In genomic region chr16:23350802-23351201, GRCm38 (mm10) we compare ENCODE assay signal across 12 mouse cellular contexts.
DNase-seq lines count a peak whose midpoint lies in the region; ATAC-seq and TF ChIP-seq lines count a peak whose summit lies in the region.
"Had no signal": no experiment of that assay in that cellular context is flagged by ENCODE, and none has a peak within 500 bp of the region (broad histone marks: within the 10 kb centered on the region; RNA-seq: fewer than 3 reads in every experiment).

No protein-coding gene starts in this region.

- H3K4me1 ChIP-seq in hindbrain, embryonic 13.5 days (replicated peaks): peaks cover 8% of the 10 kb centered on the region; the same call in 1 of the 2 replicates
- no peaks in the 10 kb centered on the region for H3K4me1 ChIP-seq in hindbrain, embryonic 16.5 days (ENCODE audit: control insufficient read depth, insufficient read depth, low read depth, low read length)
- H3K4me1 ChIP-seq in hindbrain, postnatal 0 days (ENCODE audit: insufficient read depth, low read length): no peaks in the 10 kb centered on the region

- peaks cover 16% of the 10 kb centered on the region for H3K36me3 ChIP-seq in hindbrain, embryonic 13.5 days
- H3K36me3 ChIP-seq in hindbrain, embryonic 16.5 days (ENCODE audit: control insufficient read depth, insufficient read depth, low read length): 0 out of 2 replicates have a peak, but pooled peaks cover 2% of the 10 kb centered on the region
- H3K36me3 ChIP-seq in hindbrain, postnatal 0 days (ENCODE audit: insufficient read depth, low read length): no peaks in the 10 kb centered on the region

- H3K9ac ChIP-seq in hindbrain, embryonic 13.5 days: no peak overlapping the region
- H3K9ac ChIP-seq in hindbrain, embryonic 16.5 days (ENCODE audit: low read depth, low read length): no peak overlapping the region
- no peak overlapping the region for H3K9ac ChIP-seq in hindbrain, postnatal 0 days (replicated peaks; ENCODE audit: low read length)
- H3K9ac ChIP-seq: midbrain, embryonic 12.5 days had no signal

- no peak for TF ChIP-seq CTCF in hindbrain, postnatal 0 days (IDR thresholded peaks at IDR 0.05; ENCODE audit: low read depth)

- no peak overlapping the region for H3K4me2 ChIP-seq in hindbrain, embryonic 13.5 days
- no peak overlapping the region for H3K4me2 ChIP-seq in hindbrain, embryonic 16.5 days (ENCODE audit: low read length)
- H3K4me2 ChIP-seq in hindbrain, postnatal 0 days (ENCODE audit: low read depth, low read length): no peak overlapping the region
- H3K4me2 ChIP-seq: midbrain, embryonic 12.5 days had no signal

- H3K27ac ChIP-seq in hindbrain, embryonic 13.5 days: no peak overlapping the region
- no peak overlapping the region for H3K27ac ChIP-seq in hindbrain, embryonic 16.5 days (ENCODE audit: low read depth, low read length)
- H3K27ac ChIP-seq in hindbrain, postnatal 0 days: no peak overlapping the region
- H3K27ac ChIP-seq: midbrain, embryonic 12.5 days had no signal

- ATAC-seq in hindbrain, embryonic 13.5 days (ENCODE audit: low FRiP score): peak; percentile 13; the same call in 1 of the 2 replicates
- ATAC-seq in hindbrain, embryonic 16.5 days: no peak
- ATAC-seq in hindbrain, postnatal 0 days: 0 out of 2 replicates have a peak, but pooled peaks have one; percentile 21

- 17% methylated on average over 2 of the region's 2 CpGs for WGBS in hindbrain, embryonic 13.5 days
- 19% methylated on average over 2 of the region's 2 CpGs for WGBS in hindbrain, embryonic 16.5 days
- 21% methylated on average over 2 of the region's 2 CpGs for WGBS in hindbrain, postnatal 0 days

- DNase-seq in right cerebral cortex, postnatal 4 days: peak; percentile 13
- DNase-seq in right cerebral cortex, adult 18-20 months: no peak
- peak; percentile 7 for DNase-seq in hindbrain, postnatal 0 days (ENCODE audit: low spot score)
- DNase-seq in thymus, postnatal 4 days: peak; percentile 86
- no peak for DNase-seq in layer of hippocampus, adult 11-12 months (ENCODE audit: low spot score)
- DNase-seq: cerebellum, adult 8-10 months; gastrocnemius, postnatal 25 days; kidney, postnatal 25 days; lung, adult 18-20 months had no signal

- no peaks in the 10 kb centered on the region for H3K27me3 ChIP-seq in hindbrain, embryonic 13.5 days
- no peaks in the 10 kb centered on the region for H3K27me3 ChIP-seq in hindbrain, embryonic 16.5 days (replicated peaks; ENCODE audit: control insufficient read depth, insufficient read depth, low read length)
- H3K27me3 ChIP-seq in hindbrain, postnatal 0 days (ENCODE audit: insufficient read depth, low read length): no peaks in the 10 kb centered on the region
- H3K27me3 ChIP-seq: midbrain, embryonic 12.5 days had no signal

- no peaks in the 10 kb centered on the region for H3K9me3 ChIP-seq in hindbrain, embryonic 13.5 days
- H3K9me3 ChIP-seq in hindbrain, embryonic 16.5 days (ENCODE audit: control insufficient read depth, low read length): no peaks in the 10 kb centered on the region
- no peaks in the 10 kb centered on the region for H3K9me3 ChIP-seq in hindbrain, postnatal 0 days (ENCODE audit: low read length)
- H3K9me3 ChIP-seq: midbrain, embryonic 12.5 days had no signal

- no peak overlapping the region for H3K4me3 ChIP-seq in hindbrain, embryonic 13.5 days
- H3K4me3 ChIP-seq in hindbrain, embryonic 16.5 days (ENCODE audit: low read length): no peak overlapping the region
- H3K4me3 ChIP-seq in hindbrain, postnatal 0 days (ENCODE audit: low read length): no peak overlapping the region
- H3K4me3 ChIP-seq: midbrain, embryonic 12.5 days had no signal

Comparison
In these comparisons a context has a peak if more than half of its experiments do, and no peak if none do; other contexts are left out.
1. DNase-seq: peak in right cerebral cortex, postnatal 4 days (single experiment), hindbrain, postnatal 0 days (single experiment) and thymus, postnatal 4 days (single experiment); none in right cerebral cortex, adult 18-20 months (single experiment) and layer of hippocampus, adult 11-12 months (single experiment).